Mouse (Mus musculus): ENCODE results near the gene Endou.

GRCm38 (mm10) chr15:97773961-97774370, 42.8 kb upstream of the Endou start:
- no peak for TF ChIP-seq MYOD1 (IDR thresholded peaks at IDR 0.05; ENCODE audit: control insufficient read depth, insufficient read length, low read depth)
- no peak for TF ChIP-seq CTCF (IDR thresholded peaks at IDR 0.05; ENCODE audit: control insufficient read depth, insufficient read depth, insufficient read length)
- no peak for TF ChIP-seq MYOG (IDR thresholded peaks at IDR 0.05; ENCODE audit: control insufficient read depth, extremely low read depth, insufficient read length)
- TF ChIP-seq USF1 (IDR thresholded peaks at IDR 0.05; ENCODE audit: low read depth): no peak
